Mouse (Mus musculus) adrenal gland, postnatal 14 days (tissue): ENCODE measurements around the gene 9030624G23Rik. TPM values are rescaled to one million over a fixed set of nuclear protein-coding genes. Genes with fewer than 3 reads are reported as not detected.
"Not testable (repeated sequence)": the region's sequence is repeated elsewhere in the genome, so short reads cannot be mapped to it uniquely, and the experiment has no call there.

Experiments
- DNase-seq: peaks from one replicate; pipeline ENCODE4 v3.0.0; 2021; ENCODE audit warnings: mixed read lengths
- long read RNA-seq, 2 experiments: library from polyadenylated mRNA; stranded (forward); transcript quantifications; one replicate each; pipeline ENCODE4 v2.0.0; 2021
- total RNA-seq: library from RNA; stranded (reverse); gene quantifications from 2 replicates; pipeline ENCODE4 v1.2.3, GENCODE M21; 2021

The 9030624G23Rik gene
- total RNA-seq: 0.89 and 1.2 TPM in 2 replicates
- long read RNA-seq, experiment 1: 0 reads
- long read RNA-seq, experiment 2, partial matches to known transcripts: 0 of 1 reads
- long read RNA-seq, experiment 2, other reads (novel, unspliced or antisense): 1 of 1 reads

- peak; percentile 84 for DNase-seq
Measured at GRCm38 (mm10) chr12:24097108-24097520, at the start of gene 9030624G23Rik. Gene 9030624G23Rik, minus strand, starts transcription at chr12:24097246.

- DNase-seq: not testable (repeated sequence)
Measured at GRCm38 (mm10) chr12:24083096-24083495, 13.9 kb downstream of the 9030624G23Rik start.
